Mouse (Mus musculus): ENCODE measurements at regions not wholly inside any gene's neighbourhood (a gene's known extent, or its start where the extent isn't known, plus 50 kb on each side); places are given as distances from the start of the nearest gene placed in this dataset.

- H3K27me3 ChIP-seq (ENCODE audit: insufficient read depth, low read length): 0 out of 2 replicates have a peak, but pooled peaks cover 2% of the 10 kb centered on the region
- TF ChIP-seq TAL1 (conservative IDR thresholded peaks at IDR 0.05; ENCODE audit: low read depth, low read length) (no peak), GATA1 (IDR thresholded peaks at IDR 0.05; ENCODE audit: borderline replicate concordance, low read length) (no peak)
- DNase-seq (ENCODE audit: low spot score) (no peak), ATAC-seq (ENCODE audit: extremely low read depth, insufficient number of reproducible peaks, low FRiP score, poor library complexity, severe bottlenecking) (no peak)
- H3K9me3 ChIP-seq (replicated peaks): no peaks in the 10 kb centered on the region
- no peak overlapping the region for H3K4me3 ChIP-seq (ENCODE audit: low read depth, low read length)
- H3K4me1 ChIP-seq (ENCODE audit: insufficient read depth, low read depth, low read length): no peaks in the 10 kb centered on the region
- H3K36me3 ChIP-seq (replicated peaks): no peaks in the 10 kb centered on the region
These were observed 106.7 kb upstream of the Osmr start for GRCm38 (mm10) chr15:6981430-6981829.

GRCm38 (mm10) chr15:6983320-6983719 lies 107.1 kb upstream of the Lifr start:
- 0 out of 2 replicates have a peak, but pooled peaks cover 2% of the 10 kb centered on the region for H3K27me3 ChIP-seq (ENCODE audit: insufficient read depth, low read length)
- H3K4me1 ChIP-seq (ENCODE audit: insufficient read depth, low read depth, low read length): no peaks in the 10 kb centered on the region
- H3K9me3 ChIP-seq (replicated peaks): no peaks in the 10 kb centered on the region
- H3K4me3 ChIP-seq (ENCODE audit: low read depth, low read length): no peak overlapping the region
- no peaks in the 10 kb centered on the region for H3K36me3 ChIP-seq (replicated peaks)
- no peak for ATAC-seq (ENCODE audit: extremely low read depth, insufficient number of reproducible peaks, low FRiP score, poor library complexity, severe bottlenecking)
- no peak for TF ChIP-seq GATA1 (IDR thresholded peaks at IDR 0.05; ENCODE audit: borderline replicate concordance, low read length)
- no peak for TF ChIP-seq CTCF (IDR thresholded peaks at IDR 0.05; ENCODE audit: low read depth, low read length)
- no peak for TF ChIP-seq TAL1 (conservative IDR thresholded peaks at IDR 0.05; ENCODE audit: low read depth, low read length)
- TF ChIP-seq GATA2 (IDR thresholded peaks at IDR 0.05; ENCODE audit: borderline replicate concordance, low read depth, low read length): no peak
- no peak for TF ChIP-seq POLR2AphosphoS5 (IDR thresholded peaks at IDR 0.05; ENCODE audit: insufficient replicate concordance, low read depth, low read length)
- no peak for DNase-seq (ENCODE audit: low spot score)

GRCm38 (mm10) chr15:6988187-6988586 lies 102.2 kb upstream of the Lifr start:
- no peak for DNase-seq (ENCODE audit: low spot score)
- no peaks in the 10 kb centered on the region for H3K36me3 ChIP-seq (replicated peaks)
- H3K27me3 ChIP-seq (ENCODE audit: insufficient read depth, low read length): no peaks in the 10 kb centered on the region
- no peaks in the 10 kb centered on the region for H3K9me3 ChIP-seq (replicated peaks)
- no peak overlapping the region for H3K4me3 ChIP-seq (ENCODE audit: low read depth, low read length)
- no peak for ATAC-seq (ENCODE audit: extremely low read depth, insufficient number of reproducible peaks, low FRiP score, poor library complexity, severe bottlenecking)
- H3K4me1 ChIP-seq (ENCODE audit: insufficient read depth, low read depth, low read length): no peaks in the 10 kb centered on the region
- TF ChIP-seq TAL1 (conservative IDR thresholded peaks at IDR 0.05; ENCODE audit: low read depth, low read length) (no peak), CTCF (IDR thresholded peaks at IDR 0.05; ENCODE audit: low read depth, low read length) (no peak), GATA2 (IDR thresholded peaks at IDR 0.05; ENCODE audit: borderline replicate concordance, low read depth, low read length) (no peak), POLR2AphosphoS5 (IDR thresholded peaks at IDR 0.05; ENCODE audit: insufficient replicate concordance, low read depth, low read length) (no peak), GATA1 (IDR thresholded peaks at IDR 0.05; ENCODE audit: borderline replicate concordance, low read length) (no peak)

- Histone ChIP-seq H3K27me3 (ENCODE audit: insufficient read depth, low read length) (peaks cover 2% of the 10 kb centered on the region; the same call in 1 of the 2 replicates), H3K9me3 (replicated peaks) (no peaks in the 10 kb centered on the region), H3K4me1 (ENCODE audit: insufficient read depth, low read depth, low read length) (no peaks in the 10 kb centered on the region), H3K36me3 (replicated peaks) (no peaks in the 10 kb centered on the region), H3K4me3 (ENCODE audit: low read depth, low read length) (no peak overlapping the region)
- ATAC-seq (ENCODE audit: extremely low read depth, insufficient number of reproducible peaks, low FRiP score, poor library complexity, severe bottlenecking): no peak
- TF ChIP-seq GATA1 (IDR thresholded peaks at IDR 0.05; ENCODE audit: borderline replicate concordance, low read length) (no peak), TAL1 (conservative IDR thresholded peaks at IDR 0.05; ENCODE audit: low read depth, low read length) (no peak)
- no peak for DNase-seq (ENCODE audit: low spot score)
These were observed 101.3 kb upstream of the Lifr start for GRCm38 (mm10) chr15:6989094-6989493.

GRCm38 (mm10) chr15:6993226-6993625 lies 97.2 kb upstream of the Lifr start:
- DNase-seq (ENCODE audit: low spot score) (no peak), ATAC-seq (ENCODE audit: extremely low read depth, insufficient number of reproducible peaks, low FRiP score, poor library complexity, severe bottlenecking) (no peak)
- H3K27me3 ChIP-seq (ENCODE audit: insufficient read depth, low read length): peaks cover 2% of the 10 kb centered on the region; the same call in 1 of the 2 replicates
- no peaks in the 10 kb centered on the region for H3K36me3 ChIP-seq (replicated peaks)
- TF ChIP-seq TAL1 (conservative IDR thresholded peaks at IDR 0.05; ENCODE audit: low read depth, low read length) (no peak), GATA2 (IDR thresholded peaks at IDR 0.05; ENCODE audit: borderline replicate concordance, low read depth, low read length) (no peak), POLR2AphosphoS5 (IDR thresholded peaks at IDR 0.05; ENCODE audit: insufficient replicate concordance, low read depth, low read length) (no peak), CTCF (IDR thresholded peaks at IDR 0.05; ENCODE audit: low read depth, low read length) (no peak)
- H3K4me1 ChIP-seq (ENCODE audit: insufficient read depth, low read depth, low read length): no peaks in the 10 kb centered on the region
- no peak overlapping the region for H3K4me3 ChIP-seq (ENCODE audit: low read depth, low read length)
- no peaks in the 10 kb centered on the region for H3K9me3 ChIP-seq (replicated peaks)

- no peaks in the 10 kb centered on the region for H3K4me1 ChIP-seq (ENCODE audit: insufficient read depth, low read depth, low read length)
- H3K36me3 ChIP-seq (replicated peaks): no peaks in the 10 kb centered on the region
- H3K9me3 ChIP-seq (replicated peaks): no peaks in the 10 kb centered on the region
- ATAC-seq (ENCODE audit: extremely low read depth, insufficient number of reproducible peaks, low FRiP score, poor library complexity, severe bottlenecking) (no peak), DNase-seq (ENCODE audit: low spot score) (no peak)
- TF ChIP-seq TAL1 (conservative IDR thresholded peaks at IDR 0.05; ENCODE audit: low read depth, low read length): no peak
- peaks cover 2% of the 10 kb centered on the region; the same call in 1 of the 2 replicates for H3K27me3 ChIP-seq (ENCODE audit: insufficient read depth, low read length)
- no peak overlapping the region for H3K4me3 ChIP-seq (ENCODE audit: low read depth, low read length)
These were observed 95.2 kb upstream of the Lifr start for GRCm38 (mm10) chr15:6995246-6995645.

GRCm38 (mm10) chr15:6997871-6998270 lies 92.5 kb upstream of the Lifr start:
- no peak overlapping the region for H3K4me3 ChIP-seq (ENCODE audit: low read depth, low read length)
- ATAC-seq (ENCODE audit: extremely low read depth, insufficient number of reproducible peaks, low FRiP score, poor library complexity, severe bottlenecking): no peak
- H3K4me1 ChIP-seq (ENCODE audit: insufficient read depth, low read depth, low read length): no peaks in the 10 kb centered on the region
- H3K27me3 ChIP-seq (ENCODE audit: insufficient read depth, low read length): peaks cover 4% of the 10 kb centered on the region
- TF ChIP-seq CTCF (IDR thresholded peaks at IDR 0.05; ENCODE audit: low read depth, low read length) (no peak), TAL1 (conservative IDR thresholded peaks at IDR 0.05; ENCODE audit: low read depth, low read length) (no peak), GATA1 (IDR thresholded peaks at IDR 0.05; ENCODE audit: borderline replicate concordance, low read length) (no peak), POLR2AphosphoS5 (IDR thresholded peaks at IDR 0.05; ENCODE audit: insufficient replicate concordance, low read depth, low read length) (no peak), GATA2 (IDR thresholded peaks at IDR 0.05; ENCODE audit: borderline replicate concordance, low read depth, low read length) (no peak)
- DNase-seq (ENCODE audit: low spot score): no peak
- no peaks in the 10 kb centered on the region for H3K36me3 ChIP-seq (replicated peaks)
- H3K9me3 ChIP-seq (replicated peaks): no peaks in the 10 kb centered on the region
